Mouse (Mus musculus): ENCODE measurements around the gene Ipcef1.
A peak's percentile ranks its signal among the peaks of the same experiment; 100 is the strongest.

The Ipcef1 gene

GRCm38 (mm10) chr10:6967588-6968242, 84.6 kb downstream of the Ipcef1 start:
- no peak for DNase-seq (ENCODE audit: low read depth, low spot score)

- DNase-seq (ENCODE audit: low read depth, low spot score): no peak
These were observed 93.5 kb downstream of the Ipcef1 start for GRCm38 (mm10) chr10:6958791-6959190.

- DNase-seq (ENCODE audit: low read depth, low spot score): no peak
These were observed 95.9 kb downstream of the Ipcef1 start for GRCm38 (mm10) chr10:6956357-6956756.

GRCm38 (mm10) chr10:6954533-6954932, 97.7 kb downstream of the Ipcef1 start:
- no peak for DNase-seq (ENCODE audit: low read depth, low spot score)

- no peak for DNase-seq (ENCODE audit: low read depth, low spot score)
These were observed 99.2 kb downstream of the Ipcef1 start for GRCm38 (mm10) chr10:6953115-6953514.

GRCm38 (mm10) chr10:6936671-6937425, 115.4 kb downstream of the Ipcef1 start:
- no peak for DNase-seq (ENCODE audit: low read depth, low spot score)

- no peak for DNase-seq (ENCODE audit: low read depth, low spot score)
These were observed 117.5 kb downstream of the Ipcef1 start for GRCm38 (mm10) chr10:6934776-6935175.

- no peak for DNase-seq (ENCODE audit: low read depth, low spot score)
These were observed 121.4 kb downstream of the Ipcef1 start for GRCm38 (mm10) chr10:6930889-6931288.

- no peak for DNase-seq (ENCODE audit: low read depth, low spot score)
These were observed 121.9 kb downstream of the Ipcef1 start for GRCm38 (mm10) chr10:6930398-6930797.

GRCm38 (mm10) chr10:6928905-6929304, 123.4 kb downstream of the Ipcef1 start:
- DNase-seq (ENCODE audit: low read depth, low spot score): no peak

GRCm38 (mm10) chr10:6927600-6928223, 124.6 kb downstream of the Ipcef1 start:
- DNase-seq (ENCODE audit: low read depth, low spot score): no peak

- no peak for DNase-seq (ENCODE audit: low read depth, low spot score)
These were observed 125.6 kb downstream of the Ipcef1 start for GRCm38 (mm10) chr10:6926724-6927123.

- peak; percentile 2 for DNase-seq (ENCODE audit: low read depth, low spot score)
These were observed 135.6 kb downstream of the Ipcef1 start for GRCm38 (mm10) chr10:6916545-6917257.

- no peak for DNase-seq (ENCODE audit: low read depth, low spot score)
These were observed 136.3 kb downstream of the Ipcef1 start for GRCm38 (mm10) chr10:6915991-6916390.

GRCm38 (mm10) chr10:6909763-6910162, 142.5 kb downstream of the Ipcef1 start:
- DNase-seq (ENCODE audit: low read depth, low spot score): no peak

- DNase-seq (ENCODE audit: low read depth, low spot score): no peak
These were observed 150.4 kb downstream of the Ipcef1 start for GRCm38 (mm10) chr10:6901819-6902393.

GRCm38 (mm10) chr10:6900126-6900525, 152.2 kb downstream of the Ipcef1 start:
- no peak for DNase-seq (ENCODE audit: low read depth, low spot score)

- DNase-seq (ENCODE audit: low read depth, low spot score): no peak
These were observed 155.5 kb downstream of the Ipcef1 start for GRCm38 (mm10) chr10:6896659-6897303.

GRCm38 (mm10) chr10:6895796-6896195, 156.5 kb downstream of the Ipcef1 start:
- DNase-seq (ENCODE audit: low read depth, low spot score): no peak

GRCm38 (mm10) chr10:6890348-6891009, 161.8 kb downstream of the Ipcef1 start:
- DNase-seq (ENCODE audit: low read depth, low spot score): no peak
